Mouse (Mus musculus) ES-E14 (cell line): ENCODE results near the gene Kars. TPM values are rescaled to one million over a fixed set of nuclear protein-coding genes. Genes with fewer than 3 reads are reported as not detected.

ENCODE experiments used
- DNase-seq: peaks from one replicate; pipeline ENCODE4 v3.0.0-alpha.2; 2013; ENCODE audit warnings: low read depth, low spot score
- H3K27ac ChIP-seq: 2 replicates; pipeline ENCODE4 v1.5.1; 2012; ENCODE audit warnings: low read depth, mild to moderate bottlenecking, low read length, moderate library complexity, mixed read lengths; ENCODE audit not compliant: poor library complexity, insufficient read depth, severe bottlenecking
- H3K36me3 ChIP-seq: 2 replicates; pipeline ENCODE4 v1.6.1; 2012; ENCODE audit warnings: mild to moderate bottlenecking, low read length, moderate library complexity, mixed read lengths; ENCODE audit not compliant: control insufficient read depth, poor library complexity, insufficient read depth, severe bottlenecking
- H3K4me1 ChIP-seq, 2 experiments: fragments of 150-350 bp in 1 of 2; sonication (generic) in 1 of 2; 2 replicates each; pipeline ENCODE4 v1.6.1; 2012; ENCODE audit warnings: low read length in 2 of 2, mild to moderate bottlenecking in 1 of 2, mixed read lengths in 1 of 2; ENCODE audit not compliant: control insufficient read depth in 2 of 2, insufficient read depth in 2 of 2, poor library complexity in 1 of 2
- H3K4me3 ChIP-seq, 2 experiments: fragments of 150-350 bp in 1 of 2; sonication (generic) in 1 of 2; 2 replicates each; pipeline ENCODE4 v1.5.1; 2012; ENCODE audit warnings: low read length in 2 of 2, low read depth in 1 of 2, mild to moderate bottlenecking in 1 of 2, mixed read lengths in 1 of 2; ENCODE audit not compliant: insufficient read depth in 1 of 2, poor library complexity in 1 of 2, severe bottlenecking in 1 of 2
- H3K9ac ChIP-seq: 2 replicates; pipeline ENCODE4 v1.6.1; 2012; ENCODE audit warnings: low read depth, mild to moderate bottlenecking, low read length, mixed read lengths; ENCODE audit not compliant: poor library complexity, insufficient read depth, severe bottlenecking
- H3K9me3 ChIP-seq: fragments of 150-350 bp; sonication (generic); 2 replicates; pipeline ENCODE4 v1.6.1; 2012; ENCODE audit warnings: low read depth, mild to moderate bottlenecking, low read length; ENCODE audit not compliant: control insufficient read depth, insufficient read depth
- CHD2 ChIP-seq: IDR thresholded peaks from 2 replicates; pipeline ENCODE4 v1.6.1; 2014; ENCODE audit warnings: mild to moderate bottlenecking, low read depth, low read length, inconsistent platforms
- HCFC1 ChIP-seq: IDR thresholded peaks from 2 replicates; pipeline ENCODE4 v1.6.1; 2012; ENCODE audit warnings: low read length, inconsistent platforms, borderline replicate concordance; ENCODE audit not compliant: insufficient read depth
- MAFK ChIP-seq: IDR thresholded peaks from 2 replicates; pipeline ENCODE4 v1.6.1; 2014; ENCODE audit warnings: mild to moderate bottlenecking, low read depth, low read length, inconsistent platforms; ENCODE audit not compliant: insufficient read depth
- ZC3H11A ChIP-seq: IDR thresholded peaks from 2 replicates; pipeline ENCODE4 v1.6.1; 2012; ENCODE audit warnings: low read depth, mild to moderate bottlenecking, inconsistent platforms, low read length, borderline replicate concordance
- ZNF384 ChIP-seq: IDR thresholded peaks from 2 replicates; pipeline ENCODE4 v1.6.1; 2012; ENCODE audit warnings: low read depth, low read length, inconsistent platforms
- in situ Hi-C, 2 experiments: fragments of 600-800 bp; cut with MboI; formaldehyde crosslinking; loops; one replicate each; pipeline ENCODE4 v1.15.1; 2025; ENCODE audit warnings: low sequenced_read_pairs in 2 of 2, inconsistent platforms in 1 of 2; ENCODE audit not compliant: unreplicated experiment in 2 of 2
- total RNA-seq: library from RNA; depleted of rRNA; stranded (reverse); fragments of 300-350 nt; gene quantifications from 2 replicates; pipeline ENCODE4 v1.2.3, GENCODE M21; 2012

Kars gene
- total RNA-seq, 1 experiment, result 267 TPM

- in situ Hi-C loops, result no loop called here
- H3K36me3 ChIP-seq, result peaks cover 20% of the 10 kb centered on the region; the same call in 1 of the 2 replicates
- no peak for TF ChIP-seq ZC3H11A
- TF ChIP-seq ZNF384, result 0 out of 2 replicates have a peak, but pooled peaks have one; percentile 28
- peak overlapping the region; percentile 14; the same call in 1 of the 2 replicates for H3K27ac ChIP-seq
- H3K4me1 ChIP-seq, result peaks cover 14 to 16% of the 10 kb centered on the region in 2 experiments
- no peaks in the 10 kb centered on the region for H3K9me3 ChIP-seq
- H3K9ac ChIP-seq, result no peak overlapping the region
- no peak overlapping the region for H3K4me3 ChIP-seq
- peak; percentile 50 for DNase-seq
Observed at GRCm38 (mm10) chr8:111968991-111969390, 42.1 kb downstream of the Kars start.

DNA sequence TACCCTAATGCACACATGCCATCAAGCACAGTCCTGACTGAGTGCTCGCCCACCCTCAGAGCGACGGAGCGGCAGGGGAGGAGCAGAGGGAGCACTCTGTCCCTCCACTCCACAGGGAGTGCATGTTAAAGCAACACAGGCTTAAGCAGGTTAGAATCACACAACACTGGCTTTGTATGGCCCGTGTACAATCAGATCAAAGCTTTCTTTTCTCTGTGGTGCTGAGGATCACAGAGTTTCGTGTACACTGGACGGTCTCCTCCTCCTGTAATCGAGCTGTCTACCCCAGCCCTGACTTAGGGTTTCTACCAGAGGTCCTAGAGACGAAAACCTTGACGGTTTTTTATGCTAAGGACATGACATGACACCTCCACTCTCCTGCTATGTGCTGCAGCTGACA lies 42.6 kb downstream of the Kars start:
- H3K9ac ChIP-seq, result no peak overlapping the region
- H3K27ac ChIP-seq, result peak overlapping the region; percentile 14; the same call in 1 of the 2 replicates
- H3K9me3 ChIP-seq, result no peaks in the 10 kb centered on the region
- peaks cover 19% of the 10 kb centered on the region; the same call in 1 of the 2 replicates for H3K36me3 ChIP-seq
- in situ Hi-C loops, result no loop called here
- H3K4me1 ChIP-seq, result peaks cover 17 to 19% of the 10 kb centered on the region in 2 experiments
- no peak overlapping the region for H3K4me3 ChIP-seq
- no peak for DNase-seq
- no peak for TF ChIP-seq MAFK
- no peak for TF ChIP-seq HCFC1
- TF ChIP-seq CHD2, result no peak
- no peak for TF ChIP-seq ZC3H11A
- TF ChIP-seq ZNF384, result no peak

GRCm38 (mm10) chr8:111967246-111967870 lies 43.8 kb downstream of the Kars start:
- no peak overlapping the region for H3K9ac ChIP-seq
- H3K4me1 ChIP-seq, result peaks cover 19 to 28% of the 10 kb centered on the region in 2 experiments
- no peaks in the 10 kb centered on the region for H3K9me3 ChIP-seq
- H3K27ac ChIP-seq, result 0 out of 2 replicates have a peak overlapping the region, but pooled peaks have one; percentile 18
- TF ChIP-seq HCFC1 (no peak), MAFK (no peak), ZNF384 (no peak), ZC3H11A (no peak), CHD2 (no peak)
- no peak for DNase-seq
- H3K4me3 ChIP-seq, result no peak overlapping the region
- peaks cover 15% of the 10 kb centered on the region; the same call in 1 of the 2 replicates for H3K36me3 ChIP-seq
- in situ Hi-C loops, result no loop called here

GRCm38 (mm10) chr8:111964849-111965561 lies 46.1 kb downstream of the Kars start:
- in situ Hi-C loops, result no loop called here
- Histone ChIP-seq H3K9me3 (no peaks in the 10 kb centered on the region), H3K36me3 (peaks cover 7% of the 10 kb centered on the region; the same call in 1 of the 2 replicates), H3K4me3 (no peak overlapping the region), H3K9ac (peak overlapping the region; percentile 34; the same call in 1 of the 2 replicates), H3K4me1 (peaks cover 21 to 37% of the 10 kb centered on the region in 2 experiments), H3K27ac (peak overlapping the region; percentile 63; the same call in 1 of the 2 replicates)
- TF ChIP-seq HCFC1 (no peak), ZNF384 (peak; percentile 56; the same call in 1 of the 2 replicates)
- no peak for DNase-seq
